Mouse (Mus musculus) stomach, postnatal 0 days (tissue): Measurements from ENCODE around the gene Hmga1.

Source experiments
- CTCF ChIP-seq: IDR thresholded peaks from 2 replicates; pipeline ENCODE4 v1.5.1; 2016; ENCODE audit warnings: antibody characterized with exemption, low read depth, mild to moderate bottlenecking, moderate library complexity
- EP300 ChIP-seq: optimal IDR thresholded peaks from 2 replicates; pipeline ENCODE3; 2016; ENCODE audit warnings: antibody characterized with exemption

DNA sequence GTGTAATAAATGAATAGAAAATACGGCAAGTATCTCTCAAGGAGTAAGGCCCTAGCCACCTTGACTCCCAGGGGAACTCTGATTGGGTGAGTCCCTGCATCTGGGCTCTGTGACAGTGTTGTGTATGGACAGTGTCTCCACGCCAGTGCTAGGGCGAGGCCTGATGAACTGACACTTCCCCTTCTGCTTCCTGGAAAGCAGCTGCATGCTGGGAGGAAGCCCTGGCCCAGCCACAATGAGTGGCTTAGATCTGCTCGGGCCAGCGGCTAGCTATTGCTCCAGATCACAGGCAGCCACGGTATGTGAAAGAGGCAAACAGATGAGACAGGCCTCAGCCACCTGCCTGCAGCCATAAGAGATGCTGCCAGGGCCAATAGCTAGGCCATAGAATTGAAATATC lies 29.1 kb upstream of the Hmga1 start:
- no peak for TF ChIP-seq EP300
- TF ChIP-seq CTCF: no peak
